Mouse (Mus musculus) ovary, postnatal 14 days (tissue): ENCODE measurements around the gene Snap25.

Experiments used
- DNase-seq: peaks from one replicate; pipeline ENCODE4 v3.0.0; 2022; ENCODE audit warnings: low spot score

The Snap25 gene

DNA sequence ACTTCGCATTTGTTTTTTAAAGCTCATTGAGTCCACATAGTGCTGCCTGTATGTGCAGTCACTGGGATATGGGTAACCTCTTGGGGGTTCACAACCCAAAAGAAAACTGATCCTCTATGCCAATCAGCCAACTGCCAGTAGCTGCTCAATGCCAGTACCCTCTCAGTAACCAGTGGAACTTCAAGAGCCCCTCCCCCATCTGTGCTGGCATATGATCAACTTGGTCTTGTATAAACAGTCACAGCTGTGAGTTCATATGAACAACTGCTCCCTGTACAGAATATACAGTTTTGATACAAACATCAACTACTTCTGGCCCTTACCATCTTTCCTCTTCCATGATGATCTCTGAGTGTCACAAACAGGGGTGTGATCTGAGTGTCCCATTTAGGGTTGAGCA is 98.1 kb downstream of the Snap25 start:
- DNase-seq = no peak

DNA sequence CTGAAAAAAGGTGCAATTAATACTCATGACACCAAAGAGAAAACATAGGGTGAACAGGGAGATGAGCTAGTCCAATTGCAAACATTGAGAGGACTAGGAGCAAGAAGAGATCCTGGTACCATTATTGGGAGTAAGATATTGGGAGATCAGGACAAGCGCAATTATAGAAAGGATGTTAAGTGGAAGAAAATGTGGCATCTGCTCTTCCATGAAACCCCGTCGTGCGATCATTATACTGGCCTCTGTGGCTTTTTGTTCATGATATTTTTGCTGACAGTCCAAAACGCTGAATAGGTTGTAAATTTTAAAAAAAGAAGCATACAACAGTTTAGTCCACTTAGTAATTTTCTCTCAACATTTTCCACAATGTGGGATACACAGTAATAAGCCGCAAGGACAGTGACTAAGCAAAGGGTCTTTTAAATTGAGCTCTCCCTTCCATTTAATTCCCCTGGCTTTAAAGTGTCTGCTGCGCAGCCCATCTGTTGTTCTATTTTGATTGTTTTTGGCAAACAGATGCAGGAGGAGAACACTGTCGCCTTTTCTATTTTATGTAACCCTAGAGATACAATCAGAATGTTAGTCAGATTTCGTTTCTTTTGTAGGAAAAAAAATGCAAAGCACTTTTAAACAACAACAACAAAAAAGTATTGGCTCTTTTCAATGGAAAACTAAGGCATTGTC is 103.6 kb downstream of the Snap25 start:
- no peak for DNase-seq

DNA sequence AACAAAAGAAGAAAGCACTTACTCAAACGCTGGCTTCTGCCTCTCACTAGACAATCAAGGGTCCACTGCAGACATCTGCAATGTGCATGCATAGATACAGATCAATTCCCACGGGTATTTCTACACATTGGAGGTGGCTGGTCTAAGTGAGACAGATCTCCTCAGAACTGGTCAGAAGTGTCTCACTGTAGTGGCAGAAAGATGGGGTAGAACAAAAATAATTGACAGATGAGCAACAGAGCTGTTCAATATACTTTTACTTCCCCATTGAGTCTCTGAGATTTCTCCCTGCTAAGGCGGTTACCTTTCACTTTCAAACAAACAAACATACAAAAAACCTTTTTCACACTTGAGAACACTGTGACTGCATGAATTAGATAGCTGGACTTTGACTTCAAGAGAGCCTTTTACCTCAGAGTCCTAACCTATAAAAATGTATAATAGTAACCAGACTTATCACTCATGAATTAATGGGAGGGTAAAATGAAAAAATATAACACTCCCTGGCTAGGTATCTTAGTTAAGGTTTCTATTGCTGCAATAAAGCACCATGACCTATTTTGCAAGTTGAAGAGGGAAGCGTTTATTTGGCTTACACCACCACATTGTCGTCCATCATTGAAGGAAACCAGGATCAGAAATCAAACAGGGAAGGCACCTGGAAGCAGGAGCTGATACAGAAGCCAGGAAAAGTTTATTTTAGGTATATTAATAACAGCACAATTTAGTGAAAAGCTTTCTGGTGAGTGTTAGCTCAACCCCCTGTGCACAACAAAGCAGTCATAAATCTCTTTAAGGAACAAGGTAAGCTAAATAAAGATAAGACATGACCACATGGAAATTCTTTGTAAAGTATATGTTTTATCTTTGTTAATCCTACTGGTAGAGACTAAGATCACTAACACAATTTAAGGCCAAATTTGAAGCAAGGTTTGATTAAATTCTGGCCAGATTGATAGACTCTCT is 110.8 kb downstream of the Snap25 start:
- DNase-seq = no peak

DNA sequence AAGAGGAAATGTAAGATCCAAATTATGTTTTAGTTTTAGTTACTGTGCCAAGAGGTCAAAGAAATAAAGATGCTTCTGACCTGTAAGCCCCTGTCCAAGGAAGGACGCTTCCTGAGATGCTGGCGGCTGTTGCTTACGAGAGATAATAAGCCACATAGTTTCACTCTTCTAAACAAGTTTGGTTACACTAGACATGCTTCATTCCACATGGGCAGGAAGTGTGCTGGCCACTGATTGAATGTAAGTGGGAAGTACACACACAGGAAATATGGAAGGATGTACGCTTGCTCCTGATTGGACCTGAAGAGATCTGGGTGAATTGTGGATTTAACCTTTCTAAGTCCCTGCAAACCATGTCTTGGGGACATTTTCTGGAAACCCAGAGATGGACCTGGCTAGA is 114.4 kb downstream of the Snap25 start:
- no peak for DNase-seq
